Mouse (Mus musculus) liver, adult 2 months (tissue): ENCODE results near the gene Ptprg. TPM values are rescaled to one million over a fixed set of nuclear protein-coding genes. Genes with fewer than 3 reads are reported as not detected.

ENCODE experiments used
- DNase-seq: peaks from one replicate; pipeline ENCODE4 v3.0.0-alpha.2; 2011; ENCODE audit warnings: low read depth, low spot score; ENCODE audit errors: extremely low read depth
- H3K27ac ChIP-seq: fragments of 200-500 bp; replicated peaks from 2 replicates; pipeline ENCODE4 v1.5.1; 2012; ENCODE audit warnings: low read depth, mild to moderate bottlenecking, control low read depth, inconsistent platforms, low read length; ENCODE audit not compliant: insufficient read depth
- H3K27me3 ChIP-seq: fragments of 200-500 bp; 2 replicates; pipeline ENCODE4 v1.6.1; 2012; ENCODE audit warnings: mild to moderate bottlenecking, moderate library complexity, low read length, inconsistent platforms; ENCODE audit not compliant: control insufficient read depth, insufficient read depth
- H3K36me3 ChIP-seq: fragments of 200-500 bp; 2 replicates; pipeline ENCODE4 v1.6.1; 2012; ENCODE audit warnings: low read length, inconsistent platforms; ENCODE audit not compliant: control insufficient read depth, insufficient read depth
- H3K4me1 ChIP-seq: fragments of 200-500 bp; 2 replicates; pipeline ENCODE4 v1.6.1; 2011; ENCODE audit warnings: low read length; ENCODE audit not compliant: control insufficient read depth, insufficient read depth
- H3K4me3 ChIP-seq: fragments of 200-500 bp; 2 replicates; pipeline ENCODE4 v1.5.1; 2011; ENCODE audit warnings: low read depth, mild to moderate bottlenecking, control low read depth, low read length, moderate library complexity; ENCODE audit not compliant: insufficient read depth
- H3K79me2 ChIP-seq: fragments of 200-500 bp; 2 replicates; pipeline ENCODE4 v1.6.1; 2012; ENCODE audit warnings: inconsistent platforms, mild to moderate bottlenecking, low read length, moderate library complexity; ENCODE audit not compliant: control insufficient read depth, insufficient read depth
- H3K9ac ChIP-seq: fragments of 200-500 bp; 2 replicates; pipeline ENCODE4 v1.6.1; 2012; ENCODE audit warnings: low read depth, mild to moderate bottlenecking, control low read depth, inconsistent platforms, low read length
- CTCF ChIP-seq: fragments of 200-500 bp; IDR thresholded peaks from 2 replicates; pipeline ENCODE4 v1.5.1; 2011; ENCODE audit warnings: low read depth, low read length, control low read depth
- POLR2A ChIP-seq: fragments of 200-500 bp; IDR thresholded peaks from 2 replicates; pipeline ENCODE4 v1.6.1; 2011; ENCODE audit warnings: low read length, control low read depth; ENCODE audit not compliant: insufficient read depth; ENCODE audit errors: extremely low read depth
- WGBS: fragments of 180-500 bp; shearing (Covaris S2); methylation state at CpG from one replicate; pipeline ENCODE4 v1.1.7; 2018; 5-methylcytosine and 5-hydroxymethylcytosine counted together
- polyA plus RNA-seq: library from polyadenylated mRNA; depleted of rRNA; stranded (reverse); fragments of >200 nt; gene quantifications from 2 replicates; pipeline ENCODE4 v1.2.3, GENCODE M21; 2012
- total RNA-seq: library from RNA; depleted of rRNA; stranded (reverse); fragments of >200 nt; gene quantifications from 2 replicates; pipeline ENCODE4 v1.2.3, GENCODE M21; 2014

Ptprg gene
- total and polyA plus RNA-seq, 2 experiments: 17.4 to 19.9 TPM

DNA sequence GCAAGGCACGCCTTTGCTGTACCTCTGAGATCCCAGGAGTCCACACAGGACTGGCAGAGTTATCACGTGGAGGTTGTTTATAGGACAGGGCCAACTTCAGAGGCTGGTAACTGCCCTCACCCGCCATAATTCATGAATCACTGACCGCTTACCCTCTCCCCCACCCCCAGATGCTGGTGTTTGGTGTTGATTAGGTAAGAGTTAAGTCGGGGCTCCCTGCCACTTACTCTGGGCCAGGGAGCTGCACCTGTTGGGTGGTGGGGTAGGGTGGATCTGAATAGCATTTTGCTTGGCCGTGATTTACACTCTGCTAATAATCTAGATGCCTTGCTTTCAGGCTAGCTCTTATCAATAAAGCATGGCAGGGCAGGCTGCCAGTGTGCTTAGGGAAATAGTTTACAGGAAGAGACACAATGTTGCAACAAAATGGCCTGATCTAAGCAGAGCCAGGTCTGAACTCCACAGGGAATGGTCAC, 25.2 kb downstream of the Ptprg start:
- peaks cover 12% of the 10 kb centered on the region for H3K4me1 ChIP-seq
- peak overlapping the region; percentile 84 for H3K27ac ChIP-seq
- peaks cover 32% of the 10 kb centered on the region for H3K79me2 ChIP-seq
- DNase-seq: peak; percentile 94
- no peaks in the 10 kb centered on the region for H3K36me3 ChIP-seq
- WGBS: 15% methylated on average over 6 of the region's 6 CpGs
- TF ChIP-seq CTCF: no peak
- no peak for TF ChIP-seq POLR2A
- H3K27me3 ChIP-seq: no peaks in the 10 kb centered on the region
- H3K9ac ChIP-seq: peak overlapping the region; percentile 20; the same call in 1 of the 2 replicates
- H3K4me3 ChIP-seq: no peak overlapping the region

DNA sequence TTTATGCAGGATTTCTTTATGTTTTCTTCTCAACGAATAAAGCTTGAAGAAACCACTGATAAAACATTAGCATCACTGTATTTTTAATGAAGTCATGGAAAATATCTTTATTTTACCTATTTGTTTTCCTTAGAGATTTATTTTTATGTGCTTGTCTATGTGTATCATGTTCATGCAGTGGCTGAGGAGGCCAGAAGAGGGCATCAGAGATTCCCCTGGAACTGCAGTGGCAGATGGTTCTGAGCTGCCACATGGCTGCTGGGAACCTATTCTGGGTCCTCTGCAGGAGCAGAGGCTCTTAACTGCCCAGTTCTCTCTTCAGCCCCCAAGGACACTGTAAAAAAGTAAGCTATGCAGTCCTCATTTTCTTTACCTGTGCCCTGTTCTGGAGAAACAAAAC, 26.6 kb downstream of the Ptprg start:
- 80% methylated on average over 1 of the region's 1 CpGs for WGBS
- no peak for DNase-seq
- no peaks in the 10 kb centered on the region for H3K27me3 ChIP-seq
- no peaks in the 10 kb centered on the region for H3K36me3 ChIP-seq
- H3K9ac ChIP-seq: no peak overlapping the region
- no peak for TF ChIP-seq POLR2A
- peak; percentile 30; the same call in 1 of the 2 replicates for TF ChIP-seq CTCF
- H3K79me2 ChIP-seq: peaks cover 37% of the 10 kb centered on the region
- H3K4me1 ChIP-seq: peaks cover 10% of the 10 kb centered on the region
- no peak overlapping the region for H3K27ac ChIP-seq
- no peak overlapping the region for H3K4me3 ChIP-seq

DNA sequence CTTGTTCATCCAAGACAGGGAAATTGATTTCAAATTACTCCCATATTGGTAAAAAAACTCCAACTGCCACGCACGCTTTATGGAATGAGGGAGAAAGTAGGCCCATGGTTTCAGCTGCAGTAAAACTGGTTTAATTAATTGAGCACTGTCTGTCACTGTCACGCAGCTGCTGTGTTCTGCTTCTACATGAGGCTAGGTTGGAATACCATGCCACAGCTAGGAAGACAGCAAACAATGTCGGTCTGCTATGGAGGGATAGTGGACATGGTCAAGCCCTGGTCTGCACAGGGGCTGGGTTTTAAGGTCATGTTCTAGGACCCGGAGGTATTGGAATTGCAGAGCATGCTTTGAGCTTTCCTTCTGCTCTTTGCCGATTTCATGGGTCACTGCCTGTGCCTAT, 30.9 kb downstream of the Ptprg start:
- TF ChIP-seq CTCF (no peak), POLR2A (no peak)

DNA sequence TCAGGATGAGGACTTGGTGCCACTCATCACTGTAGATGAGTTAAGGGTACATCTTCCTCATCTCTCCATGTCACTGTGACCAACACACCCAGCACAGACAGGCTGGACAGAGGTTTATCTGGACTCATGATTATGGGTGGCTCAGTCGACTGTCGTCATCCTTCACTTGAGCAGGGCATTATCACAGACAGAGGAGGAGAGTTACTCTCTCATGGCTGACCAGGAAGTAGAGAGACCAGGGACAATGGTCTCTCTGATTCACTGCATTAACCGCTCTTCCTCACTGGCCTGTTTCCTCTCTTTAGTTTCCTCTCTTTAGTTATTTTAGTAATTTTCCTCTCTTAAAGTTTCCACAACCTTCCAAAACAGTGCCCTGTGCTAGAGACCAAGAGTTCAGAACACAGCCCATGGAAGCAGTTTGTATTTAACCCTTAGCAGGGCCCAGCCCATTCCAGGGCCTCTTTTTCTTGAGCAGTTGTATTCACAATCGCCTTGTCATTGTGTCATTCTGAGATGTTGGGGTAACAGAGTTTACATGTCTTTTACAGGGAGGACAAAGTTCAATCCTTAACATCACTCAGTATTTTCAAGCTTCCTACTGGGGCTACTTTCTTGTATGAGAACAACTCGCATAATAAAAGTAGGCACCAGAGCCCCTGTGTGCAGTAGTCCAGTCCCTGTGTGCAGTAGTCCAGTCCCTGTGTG, 31.7 kb downstream of the Ptprg start:
- no peak for DNase-seq
- Histone ChIP-seq H3K4me1 (peaks cover 3% of the 10 kb centered on the region; the same call in 1 of the 2 replicates), H3K79me2 (peaks cover 31% of the 10 kb centered on the region), H3K27ac (no peak overlapping the region), H3K4me3 (no peak overlapping the region), H3K36me3 (no peaks in the 10 kb centered on the region), H3K27me3 (no peaks in the 10 kb centered on the region), H3K9ac (no peak overlapping the region)
- WGBS: 76% methylated on average over 5 of the region's 5 CpGs
- TF ChIP-seq POLR2A (no peak), CTCF (no peak)

More for the DNA sequence above, 30.9 kb downstream of the Ptprg start:
- Histone ChIP-seq H3K9ac (no peak overlapping the region), H3K79me2 (peaks cover 31% of the 10 kb centered on the region), H3K27me3 (no peaks in the 10 kb centered on the region), H3K4me1 (peaks cover 4% of the 10 kb centered on the region; the same call in 1 of the 2 replicates), H3K4me3 (no peak overlapping the region), H3K36me3 (no peaks in the 10 kb centered on the region), H3K27ac (no peak overlapping the region)
- 94% methylated on average over 6 of the region's 6 CpGs for WGBS
- no peak for DNase-seq

DNA sequence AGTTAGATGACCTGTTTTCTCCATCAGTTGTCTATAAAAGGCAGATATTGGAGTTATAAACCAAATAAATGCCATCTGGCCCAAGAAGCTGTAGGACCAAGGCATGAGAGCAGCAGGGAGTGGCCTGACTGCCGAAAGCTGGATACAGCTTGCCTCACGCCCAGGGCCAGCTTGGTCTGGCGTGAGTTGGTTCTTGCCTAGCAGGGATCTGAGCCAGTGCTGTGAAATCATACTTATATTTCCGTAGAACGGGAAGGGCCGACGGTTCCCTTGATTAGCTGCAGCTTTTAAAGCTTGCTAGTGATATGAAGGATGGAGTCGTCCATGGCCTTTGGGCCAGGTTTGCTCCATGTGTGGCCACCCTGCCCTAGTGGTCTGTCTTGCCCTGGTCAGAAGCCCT, 37.1 kb downstream of the Ptprg start:
- DNase-seq: no peak
- H3K4me3 ChIP-seq: no peak overlapping the region
- H3K4me1 ChIP-seq: peaks cover 2% of the 10 kb centered on the region; the same call in 1 of the 2 replicates
- no peak overlapping the region for H3K9ac ChIP-seq
- no peaks in the 10 kb centered on the region for H3K36me3 ChIP-seq
- H3K27ac ChIP-seq: no peak overlapping the region
- no peaks in the 10 kb centered on the region for H3K27me3 ChIP-seq
- TF ChIP-seq POLR2A (no peak), CTCF (no peak)
- H3K79me2 ChIP-seq: peaks cover 20% of the 10 kb centered on the region; the same call in 1 of the 2 replicates
- 92% methylated on average over 8 of the region's 8 CpGs for WGBS

DNA sequence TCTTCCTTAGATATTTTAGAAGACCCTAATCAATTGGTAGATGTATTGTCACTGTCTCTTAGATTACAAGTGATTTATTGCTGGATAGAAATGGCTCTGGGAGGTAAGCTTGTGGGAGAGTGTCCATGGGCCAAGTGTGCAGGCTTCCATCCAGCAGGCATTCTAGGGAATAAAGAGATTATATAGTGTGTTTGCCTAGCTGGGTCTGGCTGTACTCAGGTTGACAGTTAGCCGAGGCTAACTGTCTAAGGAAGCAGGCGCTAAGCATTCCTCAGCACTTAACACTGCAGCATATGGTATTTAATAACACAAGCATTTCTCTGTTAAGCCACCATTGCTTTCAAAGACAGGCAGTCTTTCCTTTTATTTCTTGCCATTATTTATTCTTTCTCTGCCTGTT, 39.3 kb downstream of the Ptprg start:
- H3K27ac ChIP-seq: no peak overlapping the region
- H3K27me3 ChIP-seq: no peaks in the 10 kb centered on the region

More for the DNA sequence above, 39.3 kb downstream of the Ptprg start:
- DNase-seq: no peak
- Histone ChIP-seq H3K79me2 (peaks cover 22% of the 10 kb centered on the region), H3K4me3 (no peak overlapping the region), H3K36me3 (no peaks in the 10 kb centered on the region), H3K4me1 (peaks cover 2% of the 10 kb centered on the region; the same call in 1 of the 2 replicates), H3K9ac (no peak overlapping the region)
- no peak for TF ChIP-seq POLR2A
- no peak for TF ChIP-seq CTCF
- WGBS: 81% methylated on average over 2 of the region's 2 CpGs
